Mouse (Mus musculus) cerebellum, adult 2 months (tissue): Measurements from ENCODE around the gene Wdpcp.

Source experiments
- CTCF ChIP-seq: fragments of 200-500 bp; IDR thresholded peaks from 2 replicates; pipeline ENCODE4 v1.5.1; 2011; ENCODE audit warnings: low read depth, mild to moderate bottlenecking, control low read depth, low read length, moderate library complexity, borderline replicate concordance; ENCODE audit not compliant: insufficient read depth
- POLR2A ChIP-seq: fragments of 200-500 bp; IDR thresholded peaks from 2 replicates; pipeline ENCODE4 v1.6.1; 2011; ENCODE audit warnings: low read length, control low read depth, borderline replicate concordance; ENCODE audit not compliant: insufficient read depth

DNA sequence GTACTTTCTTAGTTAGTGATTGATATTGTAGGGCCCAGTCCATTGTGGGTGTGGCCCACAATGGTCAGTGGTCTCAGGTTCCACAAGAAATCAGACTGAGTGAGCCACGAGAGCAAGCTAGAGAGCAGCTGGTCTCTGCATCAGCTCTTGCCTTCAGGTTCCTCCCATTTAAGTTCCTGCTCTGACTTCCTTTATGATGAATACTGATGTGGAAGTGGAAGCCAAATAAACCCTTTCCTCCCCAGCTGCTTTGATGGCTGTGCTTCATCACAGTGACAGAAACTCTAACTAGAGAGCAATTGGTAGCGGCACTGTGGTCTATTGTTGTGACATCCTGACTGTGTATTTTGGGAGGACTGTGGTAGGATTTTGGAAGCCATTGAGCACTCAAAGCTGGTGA is 32.0 kb upstream of the Wdpcp start:
- TF ChIP-seq CTCF (no peak), POLR2A (no peak)
